Mouse (Mus musculus) embryonic facial prominence, embryonic 11.5 days (tissue): ENCODE measurements around the gene Rnf214. TPM values are rescaled to one million over a fixed set of nuclear protein-coding genes. Genes with fewer than 3 reads are reported as not detected.

ENCODE experiments used
- ATAC-seq: fragments of 200-750 bp; cut with Nextera tagmentation; replicated peaks from 2 replicates; pipeline ENCODE4 v1.8.0; 2017; ENCODE audit warnings: low read depth; ENCODE audit not compliant: insufficient number of reproducible peaks, low FRiP score, low TSS enrichment
- DNase-seq: peaks from one replicate; pipeline ENCODE4 v3.0.0-alpha.2; 2015; ENCODE audit warnings: low spot score
- H3K27ac ChIP-seq: fragments of 300-500 bp; sonication (generic); replicated peaks from 2 replicates; pipeline ENCODE4 v1.5.1; 2014; ENCODE audit warnings: mild to moderate bottlenecking, low read depth, low read length, control low read depth
- H3K27me3 ChIP-seq: fragments of 300-500 bp; sonication (generic); 2 replicates; pipeline ENCODE4 v1.6.1; 2014; ENCODE audit warnings: mild to moderate bottlenecking, low read length, moderate library complexity, mixed read lengths; ENCODE audit not compliant: control insufficient read depth, insufficient read depth
- H3K36me3 ChIP-seq: fragments of 300-500 bp; sonication (generic); replicated peaks from 2 replicates; pipeline ENCODE4 v1.6.1; 2014; ENCODE audit warnings: low read depth, mild to moderate bottlenecking, low read length, moderate library complexity, mixed read lengths; ENCODE audit not compliant: control insufficient read depth, insufficient read depth
- H3K4me1 ChIP-seq: fragments of 300-500 bp; sonication (generic); 2 replicates; pipeline ENCODE4 v1.6.1; 2014; ENCODE audit warnings: low read length, mixed read lengths; ENCODE audit not compliant: control insufficient read depth, insufficient read depth
- H3K4me2 ChIP-seq: fragments of 300-500 bp; sonication (generic); 2 replicates; pipeline ENCODE4 v1.6.1; 2014; ENCODE audit warnings: low read depth, mild to moderate bottlenecking, control low read depth, low read length, moderate library complexity
- H3K4me3 ChIP-seq: fragments of 300-500 bp; sonication (generic); 2 replicates; pipeline ENCODE4 v1.5.1; 2014; ENCODE audit warnings: low read depth, low read length, control low read depth
- H3K9ac ChIP-seq: fragments of 300-500 bp; sonication (generic); replicated peaks from 2 replicates; pipeline ENCODE4 v1.6.1; 2014; ENCODE audit warnings: mild to moderate bottlenecking, control low read depth, low read length
- H3K9me3 ChIP-seq: fragments of 300-500 bp; sonication (generic); replicated peaks from 2 replicates; pipeline ENCODE4 v1.6.1; 2016; ENCODE audit warnings: mild to moderate bottlenecking, low read length, inconsistent platforms, mixed read lengths; ENCODE audit not compliant: control insufficient read depth
- whole genome bisulfite sequencing: fragments of 180-500 bp; shearing (Covaris S2); extraction: QIAGEN DNeasy Blood & Tissue Kit; methylation state at CpG from one replicate; pipeline ENCODE4 v1.1.7; 2014; 5-methylcytosine and 5-hydroxymethylcytosine counted together
- polyA plus RNA-seq: library from polyadenylated mRNA; unstranded; fragments of >200 nt; fragmentation: Nextera tagmentation; extraction: Ambion mirVana; gene quantifications from 2 replicates; pipeline ENCODE4 v1.2.1, GENCODE M21; 2014

Rnf214 gene
- polyA plus RNA-seq, 1 experiment from 2014 or later = 53.1 TPM

- ATAC-seq (no peak), DNase-seq (no peak)
- no peak overlapping the region for H3K4me2 ChIP-seq
- peaks cover 6% of the 10 kb centered on the region for H3K36me3 ChIP-seq
- no peaks in the 10 kb centered on the region for H3K4me1 ChIP-seq
- no peak overlapping the region for H3K27ac ChIP-seq
- H3K4me3 ChIP-seq = no peak overlapping the region
- 87% methylated on average over 16 of the region's 16 CpGs for WGBS
- H3K9me3 ChIP-seq = no peaks in the 10 kb centered on the region
- no peaks in the 10 kb centered on the region for H3K27me3 ChIP-seq
- no peak overlapping the region for H3K9ac ChIP-seq
Observed at GRCm38 (mm10) chr9:45946182-45946871, 39.6 kb upstream of the Rnf214 start.

- WGBS = 89% methylated on average over 13 of the region's 13 CpGs
- H3K4me2 ChIP-seq = no peak overlapping the region
- no peaks in the 10 kb centered on the region for H3K27me3 ChIP-seq
- no peak overlapping the region for H3K9ac ChIP-seq
- H3K36me3 ChIP-seq = peaks cover 6% of the 10 kb centered on the region
- H3K9me3 ChIP-seq = no peaks in the 10 kb centered on the region
- ATAC-seq (no peak), DNase-seq (no peak)
- H3K4me3 ChIP-seq = no peak overlapping the region
- no peaks in the 10 kb centered on the region for H3K4me1 ChIP-seq
- H3K27ac ChIP-seq = no peak overlapping the region
Observed at GRCm38 (mm10) chr9:45945721-45946120, 39.0 kb upstream of the Rnf214 start.

GRCm38 (mm10) chr9:45944506-45945400, 38.0 kb upstream of the Rnf214 start:
- WGBS = 84% methylated on average over 13 of the region's 13 CpGs
- H3K9me3 ChIP-seq = no peaks in the 10 kb centered on the region
- H3K4me3 ChIP-seq = no peak overlapping the region
- H3K27ac ChIP-seq = no peak overlapping the region
- no peaks in the 10 kb centered on the region for H3K4me1 ChIP-seq
- ATAC-seq (no peak), DNase-seq (no peak)
- no peaks in the 10 kb centered on the region for H3K27me3 ChIP-seq
- no peak overlapping the region for H3K4me2 ChIP-seq
- H3K9ac ChIP-seq = no peak overlapping the region
- H3K36me3 ChIP-seq = peaks cover 6% of the 10 kb centered on the region

- Histone ChIP-seq H3K4me1 (no peaks in the 10 kb centered on the region), H3K27me3 (no peaks in the 10 kb centered on the region), H3K9ac (no peak overlapping the region), H3K4me3 (no peak overlapping the region), H3K4me2 (no peak overlapping the region), H3K27ac (no peak overlapping the region), H3K36me3 (peaks cover 6% of the 10 kb centered on the region), H3K9me3 (no peaks in the 10 kb centered on the region)
- ATAC-seq (peak; percentile 35; the same call in 1 of the 2 replicates), DNase-seq (no peak)
- 92% methylated on average over 8 of the region's 8 CpGs for WGBS
Observed at GRCm38 (mm10) chr9:45943628-45944505, 37.2 kb upstream of the Rnf214 start.

- no peak for DNase-seq
- Histone ChIP-seq H3K9ac (no peak overlapping the region), H3K36me3 (peaks cover 2% of the 10 kb centered on the region), H3K27me3 (no peaks in the 10 kb centered on the region), H3K4me3 (no peak overlapping the region), H3K4me2 (no peak overlapping the region), H3K9me3 (no peaks in the 10 kb centered on the region), H3K4me1 (no peaks in the 10 kb centered on the region), H3K27ac (no peak overlapping the region)
- 88% methylated on average over 8 of the region's 8 CpGs for WGBS
- ATAC-seq = no peak
Observed at GRCm38 (mm10) chr9:45942916-45943315, 36.2 kb upstream of the Rnf214 start.

GRCm38 (mm10) chr9:45942464-45942863, 35.8 kb upstream of the Rnf214 start:
- Histone ChIP-seq H3K9me3 (no peaks in the 10 kb centered on the region), H3K4me2 (no peak overlapping the region), H3K36me3 (peaks cover 2% of the 10 kb centered on the region), H3K27me3 (no peaks in the 10 kb centered on the region), H3K9ac (no peak overlapping the region), H3K4me3 (no peak overlapping the region), H3K4me1 (no peaks in the 10 kb centered on the region), H3K27ac (no peak overlapping the region)
- DNase-seq (no peak), ATAC-seq (no peak)
- WGBS = 92% methylated on average over 16 of the region's 16 CpGs

- Histone ChIP-seq H3K36me3 (peaks cover 2% of the 10 kb centered on the region), H3K9ac (no peak overlapping the region), H3K4me3 (no peak overlapping the region), H3K27ac (no peak overlapping the region), H3K27me3 (no peaks in the 10 kb centered on the region), H3K4me1 (no peaks in the 10 kb centered on the region), H3K9me3 (no peaks in the 10 kb centered on the region), H3K4me2 (no peak overlapping the region)
- 60% methylated on average over 18 of the region's 18 CpGs for WGBS
- DNase-seq (no peak), ATAC-seq (no peak)
Observed at GRCm38 (mm10) chr9:45941329-45941888, 34.7 kb upstream of the Rnf214 start.
